Mouse (Mus musculus): ENCODE measurements around the gene Mycbp2. TPM values are rescaled to one million over a fixed set of nuclear protein-coding genes. Genes with fewer than 3 reads are reported as not detected.
A peak's percentile ranks its signal among the peaks of the same experiment; 100 is the strongest.

Gene Mycbp2
- polyA plus RNA-seq, 1 experiment from 2014 or later = 38.0 TPM

DNA sequence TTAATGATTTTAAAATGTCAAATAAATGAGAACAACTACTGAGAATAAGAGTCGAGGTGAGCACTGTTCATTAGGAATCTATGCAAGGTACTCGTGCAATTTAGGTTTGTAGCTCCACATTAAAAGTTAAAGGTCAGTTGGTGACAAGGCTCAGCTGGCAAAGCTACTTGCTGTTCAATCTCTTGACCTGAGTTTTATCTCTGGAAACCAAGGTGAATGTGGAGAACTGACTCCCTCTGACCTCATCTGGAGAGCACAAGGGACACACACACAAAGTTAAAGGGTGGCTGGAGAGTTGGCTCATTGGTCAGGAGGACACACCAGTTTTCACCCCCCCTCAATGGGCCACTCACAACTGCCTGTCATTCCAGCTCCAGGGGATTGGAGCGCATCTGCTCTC is 245.4 kb downstream of the Mycbp2 start:
- no peak overlapping the region for H3K4me3 ChIP-seq (ENCODE audit: low read depth, low read length)
- DNase-seq (ENCODE audit: low spot score) = no peak
- H3K36me3 ChIP-seq (ENCODE audit: control insufficient read depth, insufficient read depth, low read length) = 0 out of 2 replicates have a peak, but pooled peaks cover 5% of the 10 kb centered on the region
- H3K4me1 ChIP-seq (ENCODE audit: control insufficient read depth, insufficient read depth, low read length) = peaks cover 15% of the 10 kb centered on the region
- no peaks in the 10 kb centered on the region for H3K27me3 ChIP-seq (replicated peaks; ENCODE audit: control insufficient read depth, insufficient read depth, low read length)
- no peak overlapping the region for H3K27ac ChIP-seq (ENCODE audit: low read depth, low read length)
- H3K9ac ChIP-seq (ENCODE audit: low read length) = no peak overlapping the region
- no peak for ATAC-seq
- H3K4me2 ChIP-seq (ENCODE audit: low read length) = no peak overlapping the region
- no peaks in the 10 kb centered on the region for H3K9me3 ChIP-seq (replicated peaks; ENCODE audit: control insufficient read depth, low read length)
- 91% methylated on average over 3 of the region's 3 CpGs for WGBS

GRCm38 (mm10) chr14:103100296-103100695 is 246.3 kb downstream of the Mycbp2 start:
- WGBS = 82% methylated on average over 13 of the region's 13 CpGs
- Histone ChIP-seq H3K27ac (ENCODE audit: low read depth, low read length) (no peak overlapping the region), H3K9me3 (replicated peaks; ENCODE audit: control insufficient read depth, low read length) (no peaks in the 10 kb centered on the region), H3K27me3 (replicated peaks; ENCODE audit: control insufficient read depth, insufficient read depth, low read length) (no peaks in the 10 kb centered on the region), H3K4me3 (ENCODE audit: low read depth, low read length) (no peak overlapping the region), H3K4me1 (ENCODE audit: control insufficient read depth, insufficient read depth, low read length) (peaks cover 17% of the 10 kb centered on the region), H3K36me3 (ENCODE audit: control insufficient read depth, insufficient read depth, low read length) (0 out of 2 replicates have a peak, but pooled peaks cover 5% of the 10 kb centered on the region), H3K4me2 (ENCODE audit: low read length) (peak overlapping the region; percentile 72; the same call in 1 of the 2 replicates), H3K9ac (ENCODE audit: low read length) (no peak overlapping the region)
- ATAC-seq (no peak), DNase-seq (ENCODE audit: low spot score) (no peak)

DNA sequence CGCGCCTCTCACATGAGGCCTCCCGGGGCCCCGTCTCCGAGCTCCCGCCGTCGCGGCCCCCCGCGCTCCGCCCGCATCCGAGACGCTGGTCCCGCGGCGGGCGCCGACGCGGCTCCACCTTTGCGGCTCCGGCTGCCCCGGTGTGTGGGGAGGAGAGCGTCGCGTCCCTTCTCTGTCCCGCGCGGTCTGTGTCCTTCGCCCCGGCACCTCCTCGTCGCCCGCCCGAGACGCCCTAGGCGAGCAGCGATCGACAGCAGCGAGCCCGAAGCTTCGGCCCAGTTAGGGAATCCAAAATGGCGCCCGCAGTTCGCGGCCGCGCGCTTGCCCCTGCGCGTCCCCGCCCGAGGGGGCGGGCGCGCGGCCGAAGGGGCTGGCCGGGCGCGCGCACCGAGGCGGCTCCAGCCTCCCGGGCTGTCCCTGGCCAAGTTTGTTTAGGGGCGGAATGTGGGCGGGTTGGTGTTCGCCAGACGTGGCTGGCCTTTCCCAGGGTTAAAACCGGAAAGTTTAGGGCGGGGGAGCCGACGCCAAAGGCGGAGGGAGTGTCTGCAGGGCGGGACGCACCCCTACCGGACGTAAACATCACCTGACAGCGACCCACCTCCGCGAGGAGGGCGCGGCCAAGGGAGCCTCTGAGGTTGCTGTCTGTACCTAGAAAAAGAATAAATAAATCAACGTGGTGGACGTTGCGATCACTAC is 247.2 kb downstream of the Mycbp2 start, which contains the start of gene Fbxl3:
TSS of gene Fbxl3 (minus strand) at position 329 of the 696 bp plus-strand sequence.
- Histone ChIP-seq H3K27me3 (replicated peaks; ENCODE audit: control insufficient read depth, insufficient read depth, low read length) (no peaks in the 10 kb centered on the region), H3K4me1 (ENCODE audit: control insufficient read depth, insufficient read depth, low read length) (peaks cover 17% of the 10 kb centered on the region), H3K4me3 (ENCODE audit: low read depth, low read length) (peak within 1 kb of the TSS; percentile 86), H3K27ac (ENCODE audit: low read depth, low read length) (peak within 1 kb of the TSS; percentile 98), H3K36me3 (ENCODE audit: control insufficient read depth, insufficient read depth, low read length) (peaks cover 9% of the 10 kb centered on the region; the same call in 1 of the 2 replicates), H3K9ac (ENCODE audit: low read length) (peak within 1 kb of the TSS; percentile 99), H3K4me2 (ENCODE audit: low read length) (peak within 1 kb of the TSS; percentile 72), H3K9me3 (replicated peaks; ENCODE audit: control insufficient read depth, low read length) (no peaks in the 10 kb centered on the region)
- under 1% methylated on average over 87 of the region's 88 CpGs for WGBS
- ATAC-seq = peak; percentile 87
- peak; percentile 88 for DNase-seq (ENCODE audit: low spot score)

GRCm38 (mm10) chr14:103098587-103099235 is 247.9 kb downstream of the Mycbp2 start:
- ATAC-seq (peak; percentile 87), DNase-seq (ENCODE audit: low spot score) (peak; percentile 86)
- Histone ChIP-seq H3K9ac (ENCODE audit: low read length) (peak overlapping the region; percentile 99), H3K27ac (ENCODE audit: low read depth, low read length) (peak overlapping the region; percentile 98), H3K36me3 (ENCODE audit: control insufficient read depth, insufficient read depth, low read length) (peaks cover 11% of the 10 kb centered on the region; the same call in 1 of the 2 replicates), H3K4me1 (ENCODE audit: control insufficient read depth, insufficient read depth, low read length) (peaks cover 17% of the 10 kb centered on the region), H3K4me2 (ENCODE audit: low read length) (peak overlapping the region; percentile 72), H3K9me3 (replicated peaks; ENCODE audit: control insufficient read depth, low read length) (no peaks in the 10 kb centered on the region), H3K4me3 (ENCODE audit: low read depth, low read length) (peak overlapping the region; percentile 86), H3K27me3 (replicated peaks; ENCODE audit: control insufficient read depth, insufficient read depth, low read length) (no peaks in the 10 kb centered on the region)
- under 1% methylated on average over 56 of the region's 86 CpGs for WGBS

DNA sequence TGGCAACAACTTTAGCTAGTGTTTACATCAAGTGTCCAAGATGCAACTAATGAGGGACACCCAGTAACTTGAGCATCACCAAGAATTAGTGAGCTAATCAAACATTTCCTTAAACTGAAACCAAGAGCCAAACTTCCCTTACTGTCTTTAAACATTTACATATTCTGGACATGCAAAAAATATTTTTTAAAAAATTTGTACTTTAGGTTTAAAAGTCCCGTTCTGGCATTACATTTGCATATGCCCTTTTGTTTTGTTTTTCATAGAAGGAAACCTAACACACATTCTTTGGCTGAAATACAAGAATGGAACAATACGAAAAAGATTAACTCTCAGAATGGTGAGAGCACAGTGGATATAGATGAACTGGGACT is 248.4 kb downstream of the Mycbp2 start:
- H3K36me3 ChIP-seq (ENCODE audit: control insufficient read depth, insufficient read depth, low read length) = peaks cover 16% of the 10 kb centered on the region; the same call in 1 of the 2 replicates
- no peaks in the 10 kb centered on the region for H3K9me3 ChIP-seq (replicated peaks; ENCODE audit: control insufficient read depth, low read length)
- DNase-seq (ENCODE audit: low spot score) (no peak), ATAC-seq (no peak)
- H3K4me1 ChIP-seq (ENCODE audit: control insufficient read depth, insufficient read depth, low read length) = peaks cover 17% of the 10 kb centered on the region
- H3K4me2 ChIP-seq (ENCODE audit: low read length) = peak overlapping the region; percentile 72
- peak overlapping the region; percentile 86 for H3K4me3 ChIP-seq (ENCODE audit: low read depth, low read length)
- peak overlapping the region; percentile 99 for H3K9ac ChIP-seq (ENCODE audit: low read length)
- H3K27me3 ChIP-seq (replicated peaks; ENCODE audit: control insufficient read depth, insufficient read depth, low read length) = no peaks in the 10 kb centered on the region
- under 1% methylated on average over 2 of the region's 2 CpGs for WGBS
- H3K27ac ChIP-seq (ENCODE audit: low read depth, low read length) = peak overlapping the region; percentile 98; the same call in 1 of the 2 replicates

- Histone ChIP-seq H3K4me2 (ENCODE audit: low read length) (0 out of 2 replicates have a peak overlapping the region, but pooled peaks have one; percentile 72), H3K9ac (ENCODE audit: low read length) (no peak overlapping the region)
- 70% methylated on average over 6 of the region's 6 CpGs for WGBS
Observed at GRCm38 (mm10) chr14:103096621-103097020, 250.0 kb downstream of the Mycbp2 start.

DNA sequence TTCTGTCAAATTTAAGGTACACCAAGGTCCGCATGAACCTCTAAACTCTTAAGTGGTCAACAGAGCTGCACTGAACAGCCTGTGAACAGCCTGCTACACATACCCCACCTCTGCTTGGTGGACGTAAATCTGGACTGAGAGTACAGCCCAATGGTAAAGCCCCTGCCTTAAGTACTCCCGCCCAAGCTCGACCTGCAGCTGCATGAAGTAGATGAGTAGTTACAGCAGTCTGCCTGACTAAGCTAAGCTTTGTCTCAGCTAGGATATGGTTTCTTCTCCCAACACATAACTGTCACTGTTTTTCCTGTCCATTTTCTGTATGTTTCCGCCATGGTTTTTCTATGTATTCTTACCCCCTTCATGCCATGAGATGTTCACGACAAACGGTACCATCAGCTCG is 250.8 kb downstream of the Mycbp2 start:
- Histone ChIP-seq H3K4me3 (ENCODE audit: low read depth, low read length) (no peak overlapping the region), H3K4me1 (ENCODE audit: control insufficient read depth, insufficient read depth, low read length) (peaks cover 17% of the 10 kb centered on the region), H3K4me2 (ENCODE audit: low read length) (no peak overlapping the region), H3K9me3 (replicated peaks; ENCODE audit: control insufficient read depth, low read length) (no peaks in the 10 kb centered on the region), H3K27ac (ENCODE audit: low read depth, low read length) (no peak overlapping the region), H3K9ac (ENCODE audit: low read length) (no peak overlapping the region), H3K36me3 (ENCODE audit: control insufficient read depth, insufficient read depth, low read length) (peaks cover 35% of the 10 kb centered on the region), H3K27me3 (replicated peaks; ENCODE audit: control insufficient read depth, insufficient read depth, low read length) (no peaks in the 10 kb centered on the region)
- 90% methylated on average over 8 of the region's 8 CpGs for WGBS
- DNase-seq (ENCODE audit: low spot score) (no peak), ATAC-seq (no peak)

More at GRCm38 (mm10) chr14:103096621-103097020, 250.0 kb downstream of the Mycbp2 start:
- no peaks in the 10 kb centered on the region for H3K9me3 ChIP-seq (replicated peaks; ENCODE audit: control insufficient read depth, low read length)
- H3K27me3 ChIP-seq (replicated peaks; ENCODE audit: control insufficient read depth, insufficient read depth, low read length) = no peaks in the 10 kb centered on the region
- no peak overlapping the region for H3K4me3 ChIP-seq (ENCODE audit: low read depth, low read length)
- peaks cover 28% of the 10 kb centered on the region for H3K36me3 ChIP-seq (ENCODE audit: control insufficient read depth, insufficient read depth, low read length)
- peaks cover 17% of the 10 kb centered on the region for H3K4me1 ChIP-seq (ENCODE audit: control insufficient read depth, insufficient read depth, low read length)
- no peak for ATAC-seq
- H3K27ac ChIP-seq (ENCODE audit: low read depth, low read length) = no peak overlapping the region
- DNase-seq (ENCODE audit: low spot score) = no peak

- H3K4me2 ChIP-seq (ENCODE audit: low read length) = no peak overlapping the region
- DNase-seq (ENCODE audit: low spot score) = no peak
- no peak overlapping the region for H3K4me3 ChIP-seq (ENCODE audit: low read depth, low read length)
- H3K27ac ChIP-seq (ENCODE audit: low read depth, low read length) = no peak overlapping the region
- H3K4me1 ChIP-seq (ENCODE audit: control insufficient read depth, insufficient read depth, low read length) = peaks cover 17% of the 10 kb centered on the region
- peaks cover 39% of the 10 kb centered on the region for H3K36me3 ChIP-seq (ENCODE audit: control insufficient read depth, insufficient read depth, low read length)
- 88% methylated on average over 8 of the region's 8 CpGs for WGBS
- no peaks in the 10 kb centered on the region for H3K27me3 ChIP-seq (replicated peaks; ENCODE audit: control insufficient read depth, insufficient read depth, low read length)
- ATAC-seq = no peak
- no peaks in the 10 kb centered on the region for H3K9me3 ChIP-seq (replicated peaks; ENCODE audit: control insufficient read depth, low read length)
- H3K9ac ChIP-seq (ENCODE audit: low read length) = no peak overlapping the region
Observed at GRCm38 (mm10) chr14:103095036-103095435, 251.6 kb downstream of the Mycbp2 start.

DNA sequence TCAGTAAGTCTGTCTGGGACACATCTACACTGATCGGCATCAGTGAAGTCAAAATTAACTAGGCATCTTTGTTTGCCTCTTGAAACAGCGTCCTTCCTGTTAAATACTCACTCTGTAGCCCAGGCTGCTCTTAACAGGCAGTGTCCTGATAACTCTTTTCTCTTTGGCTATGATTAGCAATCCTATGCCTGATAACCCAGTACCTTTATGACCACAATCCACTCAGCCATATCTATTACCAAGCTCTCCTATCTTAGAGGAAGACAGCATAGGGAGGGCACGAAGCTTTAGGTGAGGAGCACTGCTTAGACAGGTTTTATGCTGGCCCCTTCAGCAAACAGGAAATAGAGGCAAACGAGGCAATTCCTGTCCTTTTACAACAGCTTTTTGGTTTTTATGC is 252.9 kb downstream of the Mycbp2 start:
- H3K4me2 ChIP-seq (ENCODE audit: low read length) = no peak overlapping the region
- H3K4me3 ChIP-seq (ENCODE audit: low read depth, low read length) = no peak overlapping the region
- H3K9ac ChIP-seq (ENCODE audit: low read length) = no peak overlapping the region
- no peak for ATAC-seq
- DNase-seq (ENCODE audit: low spot score) = no peak
- no peaks in the 10 kb centered on the region for H3K9me3 ChIP-seq (replicated peaks; ENCODE audit: control insufficient read depth, low read length)
- WGBS = 86% methylated on average over 4 of the region's 4 CpGs
- peaks cover 47% of the 10 kb centered on the region for H3K36me3 ChIP-seq (ENCODE audit: control insufficient read depth, insufficient read depth, low read length)
- H3K27me3 ChIP-seq (replicated peaks; ENCODE audit: control insufficient read depth, insufficient read depth, low read length) = no peaks in the 10 kb centered on the region
- H3K27ac ChIP-seq (ENCODE audit: low read depth, low read length) = no peak overlapping the region
- H3K4me1 ChIP-seq (ENCODE audit: control insufficient read depth, insufficient read depth, low read length) = peaks cover 17% of the 10 kb centered on the region

All from forebrain, embryonic 14.5 days (tissue).